ENCODE assay signal across 11 mouse cellular contexts in genomic region chr2:121434854-121435253, GRCm38 (mm10). TPM values are rescaled to one million over a fixed set of nuclear protein-coding genes. Genes with fewer than 3 reads are reported as not detected.
DNase-seq lines count a peak whose midpoint lies in the region; ATAC-seq lines count a peak whose summit lies in the region.
"Had no signal": no experiment of that assay in that cellular context is flagged by ENCODE, and none has a peak within 500 bp of the region (broad histone marks: within the 10 kb centered on the region; RNA-seq: fewer than 3 reads in every experiment).

No protein-coding gene starts in this region.

- peaks cover 96% of the 10 kb centered on the region for H3K36me3 ChIP-seq in forebrain, embryonic 14.5 days (ENCODE audit: control insufficient read depth, insufficient read depth, low read length)
- peaks cover 31% of the 10 kb centered on the region for H3K36me3 ChIP-seq in forebrain, embryonic 11.5 days (ENCODE audit: control insufficient read depth, insufficient read depth, low read length)
- peaks cover 25% of the 10 kb centered on the region for H3K36me3 ChIP-seq in splenic B cell, adult 2 months (ENCODE audit: control insufficient read depth, insufficient read depth, low read length, poor library complexity, severe bottlenecking)

- H3K4me2 ChIP-seq in forebrain, embryonic 14.5 days (ENCODE audit: low read length), result no peak overlapping the region
- H3K4me2 ChIP-seq in forebrain, embryonic 11.5 days (ENCODE audit: low read depth, low read length, severe bottlenecking), result no peak overlapping the region
- H3K4me2 ChIP-seq: intestine, embryonic 15.5 days had no signal

- H3K9me3 ChIP-seq in forebrain, embryonic 14.5 days (replicated peaks; ENCODE audit: control insufficient read depth, low read length), result no peaks in the 10 kb centered on the region
- H3K9me3 ChIP-seq in forebrain, embryonic 11.5 days (ENCODE audit: control insufficient read depth, low read length), result no peaks in the 10 kb centered on the region
- H3K9me3 ChIP-seq: intestine, embryonic 15.5 days had no signal

- no peaks in the 10 kb centered on the region for H3K4me1 ChIP-seq in forebrain, embryonic 14.5 days (ENCODE audit: control insufficient read depth, insufficient read depth, low read length)
- H3K4me1 ChIP-seq in forebrain, embryonic 11.5 days (replicated peaks; ENCODE audit: control insufficient read depth, insufficient read depth, low read length), result no peaks in the 10 kb centered on the region
- H3K4me1 ChIP-seq: intestine, embryonic 15.5 days had no signal

- no peaks in the 10 kb centered on the region for H3K27me3 ChIP-seq in forebrain, embryonic 14.5 days (replicated peaks; ENCODE audit: control insufficient read depth, insufficient read depth, low read length)
- no peaks in the 10 kb centered on the region for H3K27me3 ChIP-seq in forebrain, embryonic 11.5 days (ENCODE audit: control insufficient read depth, insufficient read depth, low read length)
- no peaks in the 10 kb centered on the region for H3K27me3 ChIP-seq in splenic B cell, adult 2 months (ENCODE audit: control insufficient read depth, insufficient read depth, low read length, poor library complexity, severe bottlenecking)
- H3K27me3 ChIP-seq: intestine, embryonic 15.5 days had no signal

- no peak overlapping the region for H3K4me3 ChIP-seq in forebrain, embryonic 14.5 days (ENCODE audit: low read depth, low read length)
- H3K4me3 ChIP-seq in forebrain, embryonic 11.5 days (ENCODE audit: low read depth, low read length), result no peak overlapping the region
- H3K4me3 ChIP-seq: intestine, embryonic 15.5 days; myocyte had no signal

- ATAC-seq in forebrain, embryonic 14.5 days, result no peak
- ATAC-seq in forebrain, embryonic 11.5 days (replicated peaks; ENCODE audit: low FRiP score), result no peak
- ATAC-seq in common myeloid progenitor, adult 5-6 weeks (replicated peaks; ENCODE audit: low read depth, poor library complexity, severe bottlenecking), result peak; percentile 60; the same call in 1 of the 2 replicates
- ATAC-seq: intestine, embryonic 15.5 days had no signal

- no peak overlapping the region for H3K9ac ChIP-seq in forebrain, embryonic 14.5 days (ENCODE audit: low read length)
- no peak overlapping the region for H3K9ac ChIP-seq in forebrain, embryonic 11.5 days (ENCODE audit: low read length)
- H3K9ac ChIP-seq: intestine, embryonic 15.5 days had no signal

- WGBS in forebrain, embryonic 14.5 days, result 100% methylated on average over 1 of the region's 1 CpGs
- 100% methylated on average over 1 of the region's 1 CpGs for WGBS in forebrain, embryonic 11.5 days

- no peak overlapping the region for H3K27ac ChIP-seq in forebrain, embryonic 14.5 days (ENCODE audit: low read depth, low read length)
- H3K27ac ChIP-seq in forebrain, embryonic 11.5 days (ENCODE audit: low read depth, low read length), result no peak overlapping the region
- H3K27ac ChIP-seq: intestine, embryonic 15.5 days had no signal

- DNase-seq in forebrain, embryonic 14.5 days (ENCODE audit: low spot score), result peak; percentile 61
- DNase-seq in forebrain, embryonic 11.5 days (ENCODE audit: low spot score), result no peak
- peak; percentile 65 for DNase-seq in lung, postnatal 36 days
- DNase-seq in lung, adult 18-20 months, result no peak
- peak; percentile 78 for DNase-seq in splenic B cell, adult 2 months (ENCODE audit: low read depth, low spot score)
- no peak for DNase-seq in right cerebral cortex, adult 18-20 months
- no peak for DNase-seq in right cerebral cortex, postnatal 25 days
- DNase-seq: spleen, adult 18-20 months had no signal

RNA-seq across cellular contexts. Expression of gene Ell3, which starts 9.2 kb away (rescaled TPM):
- polyA plus RNA-seq in forebrain, embryonic 14.5 days (2014; fragmentation: Nextera tagmentation; extraction: Ambion mirVana), result 0.86 and 1.2 TPM in 2 replicates
- 2.7 and 3.2 TPM in 2 replicates for polyA plus RNA-seq in forebrain, embryonic 11.5 days (2014; fragmentation: Nextera tagmentation; extraction: Ambion mirVana)
- total RNA-seq in common myeloid progenitor, adult 5-6 weeks (2017), result not detected in 2 replicates

RNA-seq across cellular contexts. Expression of gene Serf2, which starts 14.1 kb away (rescaled TPM):
- 388 and 442 TPM in 2 replicates for polyA plus RNA-seq in forebrain, embryonic 14.5 days (2014; fragmentation: Nextera tagmentation; extraction: Ambion mirVana)
- 431 and 446 TPM in 2 replicates for polyA plus RNA-seq in forebrain, embryonic 11.5 days (2014; fragmentation: Nextera tagmentation; extraction: Ambion mirVana)
- total RNA-seq in common myeloid progenitor, adult 5-6 weeks (2017), result 300 and 324 TPM in 2 replicates

RNA-seq across cellular contexts. Expression of gene Hypk, which starts 18.2 kb away (rescaled TPM):
- polyA plus RNA-seq in forebrain, embryonic 14.5 days (2014; fragmentation: Nextera tagmentation; extraction: Ambion mirVana), result 91.9 and 95.1 TPM in 2 replicates
- 106 and 123 TPM in 2 replicates for polyA plus RNA-seq in forebrain, embryonic 11.5 days (2014; fragmentation: Nextera tagmentation; extraction: Ambion mirVana)
- total RNA-seq in common myeloid progenitor, adult 5-6 weeks (2017), result 76.4 and 129 TPM in 2 replicates

RNA-seq across cellular contexts. Expression of gene Catsper2, which starts 21.3 kb away (rescaled TPM):
- polyA plus RNA-seq in forebrain, embryonic 14.5 days (2014; fragmentation: Nextera tagmentation; extraction: Ambion mirVana), result 2.0 and 3.2 TPM in 2 replicates
- polyA plus RNA-seq in forebrain, embryonic 11.5 days (2014; fragmentation: Nextera tagmentation; extraction: Ambion mirVana), result 2.2 and 2.4 TPM in 2 replicates
- total RNA-seq in common myeloid progenitor, adult 5-6 weeks (2017), result 3.2 TPM in 1 of 2 replicates, not detected in the other

RNA-seq across cellular contexts. Expression of gene Pdia3, which starts 21.3 kb away (rescaled TPM):
- 174 and 205 TPM in 2 replicates for polyA plus RNA-seq in forebrain, embryonic 14.5 days (2014; fragmentation: Nextera tagmentation; extraction: Ambion mirVana)
- polyA plus RNA-seq in forebrain, embryonic 11.5 days (2014; fragmentation: Nextera tagmentation; extraction: Ambion mirVana), result 407 and 435 TPM in 2 replicates
- total RNA-seq in common myeloid progenitor, adult 5-6 weeks (2017), result 272 and 336 TPM in 2 replicates

Comparison
In these comparisons a context has a peak if more than half of its experiments do, and no peak if none do; other contexts are left out.
1. DNase-seq: peak in forebrain, embryonic 14.5 days (single experiment), lung, postnatal 36 days (single experiment) and splenic B cell, adult 2 months (single experiment); none in forebrain, embryonic 11.5 days (single experiment), lung, adult 18-20 months (0 of 2), right cerebral cortex, adult 18-20 months (single experiment) and right cerebral cortex, postnatal 25 days (single experiment).